Mouse (Mus musculus): ENCODE measurements around the gene Bin2.
"Not testable (repeated sequence)": the region's sequence is repeated elsewhere in the genome, so short reads cannot be mapped to it uniquely, and the experiment has no call there.

Bin2 gene

DNA sequence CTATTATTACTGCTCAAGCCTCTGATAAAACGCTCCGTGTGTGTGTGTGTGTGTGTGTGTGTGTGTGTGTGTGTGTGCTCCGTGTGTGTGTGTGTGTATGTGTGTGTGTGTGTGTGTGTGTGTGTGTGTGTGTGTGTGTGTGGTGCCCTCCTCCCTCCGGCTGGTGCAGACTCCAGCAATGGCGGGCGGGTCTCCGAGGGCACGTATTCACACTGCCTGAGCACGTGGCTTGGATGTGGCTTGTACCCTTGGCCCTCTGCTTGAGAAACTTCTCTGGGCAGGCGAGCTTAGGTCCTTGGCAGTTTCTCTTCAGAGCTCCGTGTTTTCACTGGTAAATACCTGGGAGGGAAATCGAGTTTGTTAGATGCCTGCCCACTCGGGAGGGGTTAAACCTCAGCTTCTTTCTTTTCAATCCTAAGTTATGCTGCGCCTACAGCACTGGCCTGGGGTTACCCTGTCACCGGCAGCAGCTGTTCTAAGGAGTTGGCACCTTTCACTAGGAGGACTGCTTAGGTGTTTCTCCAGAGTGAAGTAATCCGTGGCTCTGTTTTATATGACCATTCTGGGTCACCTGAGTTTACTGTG is 28.0 kb downstream of the Bin2 start:
- DNase-seq = no peak

DNA sequence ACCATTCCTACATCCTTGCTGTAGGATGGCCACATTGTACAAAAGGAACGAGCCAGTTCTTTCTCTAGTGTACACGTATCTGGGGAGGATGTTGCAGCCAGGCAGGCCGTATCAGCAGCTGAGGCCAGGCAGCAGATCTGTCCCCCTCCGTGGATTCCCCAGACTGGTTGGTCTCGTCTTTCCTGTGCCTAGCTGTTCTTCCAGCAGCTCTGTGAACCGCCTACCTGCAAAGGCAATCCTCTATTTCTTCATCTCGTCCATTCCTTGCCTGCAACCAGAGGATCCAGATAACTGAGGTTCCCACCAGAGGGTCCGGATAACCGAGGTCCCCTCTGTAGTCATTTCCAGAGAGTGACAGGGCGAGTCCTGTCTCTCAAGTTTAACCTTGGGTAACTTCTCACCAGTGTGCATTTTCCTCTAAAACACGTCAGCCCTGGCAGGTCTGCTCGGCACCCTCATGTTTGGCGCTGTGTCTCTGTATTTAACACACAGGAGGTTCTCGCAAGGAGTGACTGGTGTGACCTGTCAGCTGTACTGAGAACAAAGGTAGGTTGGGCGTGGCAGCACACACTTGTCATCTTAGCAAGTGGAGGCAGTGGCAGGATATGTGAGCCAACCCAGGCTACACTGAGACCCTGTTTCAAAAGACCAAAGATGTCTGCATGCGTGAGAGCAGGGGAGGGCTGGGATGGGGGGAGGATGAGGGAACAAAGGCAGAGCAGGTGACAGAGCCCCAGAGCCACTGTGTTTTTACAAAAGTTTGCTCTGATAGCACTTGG is 29.2 kb downstream of the Bin2 start:
- DNase-seq = no peak

DNA sequence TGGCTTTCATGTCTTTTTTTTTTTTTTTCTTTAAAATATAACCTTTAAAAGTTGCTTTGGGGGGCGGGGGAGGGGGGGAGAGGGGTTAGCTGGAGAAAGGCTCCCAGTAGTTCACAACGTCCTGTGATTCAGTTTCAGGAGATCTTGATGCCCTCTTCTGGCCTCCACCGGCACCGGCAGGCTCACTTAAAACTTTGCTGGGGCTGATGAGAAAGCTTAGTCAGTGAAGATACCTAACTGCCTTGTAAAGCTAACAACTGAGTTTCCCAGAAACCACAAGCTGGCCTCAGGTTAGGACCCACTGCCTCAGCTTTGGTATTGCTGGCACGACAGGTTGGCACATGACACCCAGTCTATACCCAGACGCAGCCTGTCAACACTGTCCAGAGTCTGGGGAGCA is 31.7 kb downstream of the Bin2 start:
- DNase-seq = peak; percentile 35 to 56

DNA sequence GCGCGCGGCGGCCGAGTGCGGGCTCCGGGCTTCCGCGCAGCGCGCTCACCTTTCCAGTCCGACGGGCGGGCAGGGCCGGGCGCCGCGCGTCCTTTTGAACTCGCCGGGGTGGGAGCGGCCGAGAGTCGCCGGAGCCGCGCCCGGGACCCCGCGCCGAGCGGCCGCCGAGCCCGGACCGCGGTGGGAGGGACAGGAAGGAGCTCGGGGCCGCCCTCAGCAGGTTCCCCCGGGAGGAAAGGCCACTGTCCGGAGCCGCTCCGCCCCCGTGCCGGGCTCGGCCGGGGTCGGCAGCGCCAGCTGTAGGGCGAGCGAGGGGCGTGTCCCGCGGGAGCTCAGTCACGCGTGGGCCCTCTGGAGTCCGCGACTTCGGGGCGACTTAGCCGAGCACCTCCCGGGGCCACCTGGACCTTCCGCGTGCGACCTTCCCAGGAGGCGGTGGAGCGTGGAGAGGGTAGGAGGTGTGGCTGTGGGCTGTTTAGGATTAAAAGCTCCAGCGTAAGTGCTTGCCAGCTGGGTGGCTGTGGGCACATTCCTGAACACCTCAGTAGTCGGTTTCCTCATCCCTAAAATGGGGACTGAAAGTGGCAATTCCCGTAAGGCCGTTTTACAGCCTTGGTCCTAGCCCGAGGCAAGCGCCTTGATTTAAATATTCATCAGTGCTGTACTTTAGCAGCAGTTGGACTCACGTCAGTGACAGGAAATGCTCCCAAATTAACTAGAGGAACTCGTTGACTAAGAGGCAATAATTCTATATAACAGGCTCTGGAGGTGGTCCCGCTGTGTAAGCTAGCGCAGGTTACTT is 32.5 kb downstream of the Bin2 start, which contains the start of gene Smagp:
TSS of gene Smagp (minus strand) at position 241 of the 802 bp plus-strand sequence.
- DNase-seq = peak; percentile 52 to 55

DNA sequence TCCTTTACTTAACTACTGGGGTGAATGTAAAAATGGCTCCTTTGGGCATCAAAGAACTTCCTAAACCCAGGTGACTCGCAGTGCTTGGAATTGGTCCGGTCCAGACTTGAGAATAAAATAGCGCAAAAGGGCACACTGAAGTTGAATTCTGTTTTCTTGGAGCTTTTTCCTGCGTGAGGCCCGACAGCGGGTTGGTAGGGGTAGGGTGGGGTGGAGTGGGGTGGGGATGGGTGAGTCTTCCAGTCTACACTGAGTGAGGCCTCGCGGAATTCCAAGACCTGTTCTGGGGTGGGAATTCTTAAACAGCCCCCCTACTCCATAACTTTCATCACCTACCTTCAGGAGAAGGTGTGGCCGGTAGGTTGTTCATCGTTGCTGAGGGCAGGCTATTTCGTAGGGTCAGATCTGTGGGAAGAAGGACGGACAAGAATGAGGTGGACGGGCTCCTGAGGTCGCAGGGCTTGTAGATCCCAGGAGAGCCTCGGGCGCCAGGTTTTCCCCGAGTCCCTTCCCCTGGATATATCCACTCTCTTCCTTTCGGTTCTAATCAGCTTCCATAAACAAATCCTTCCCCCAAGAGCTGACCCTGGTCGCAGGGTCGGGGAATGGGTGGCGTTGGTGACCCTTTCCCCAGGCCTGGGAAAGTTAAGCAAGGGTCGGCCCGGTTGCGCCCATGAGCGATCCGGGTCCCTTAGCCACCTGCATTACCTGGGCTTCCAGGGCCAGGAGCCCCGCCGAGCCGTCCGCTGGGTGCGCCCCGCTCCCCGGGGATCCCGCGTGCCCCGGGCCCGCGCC is 33.3 kb downstream of the Bin2 start:
- DNase-seq = no peak

DNA sequence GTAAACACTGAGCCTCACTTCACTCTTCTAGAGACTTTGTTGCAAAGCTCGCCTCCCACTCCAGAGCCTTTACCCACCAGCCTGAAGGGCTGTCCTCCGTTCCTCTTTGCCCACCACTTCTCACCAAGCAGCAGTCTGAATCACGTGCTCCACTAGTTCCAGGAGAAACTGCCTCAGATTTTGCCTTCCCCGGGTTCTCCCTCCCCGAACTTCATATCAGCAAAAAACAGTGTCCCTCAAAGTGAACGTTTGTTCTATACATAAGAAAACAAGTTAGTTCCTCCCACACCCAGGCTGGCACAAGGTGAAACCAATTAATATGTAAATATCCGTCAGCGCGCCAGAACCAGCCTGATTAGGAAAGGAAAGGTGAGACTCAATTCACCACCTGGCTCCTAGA is 34.1 kb downstream of the Bin2 start:
- no peak for DNase-seq

DNA sequence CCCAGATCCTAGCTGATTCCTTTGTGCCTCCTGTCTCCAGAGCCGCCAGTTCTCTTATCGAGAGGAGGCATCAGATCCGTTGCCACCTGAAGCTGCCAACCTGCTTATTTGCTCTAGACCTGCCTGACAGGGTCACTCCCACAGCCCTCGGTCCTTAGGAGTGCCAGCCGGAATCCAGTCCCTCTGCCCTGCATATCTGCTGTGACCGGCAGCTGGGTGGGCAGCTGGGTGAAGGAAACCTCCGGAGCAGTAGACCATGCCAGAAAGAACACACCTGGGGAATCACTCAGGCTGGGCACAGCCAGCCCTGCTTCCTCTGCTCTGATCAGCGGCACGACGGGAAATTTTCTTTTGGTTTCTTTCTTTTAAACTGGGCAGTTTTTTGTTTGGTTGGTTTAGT is 36.0 kb downstream of the Bin2 start:
- DNase-seq = no peak

DNA sequence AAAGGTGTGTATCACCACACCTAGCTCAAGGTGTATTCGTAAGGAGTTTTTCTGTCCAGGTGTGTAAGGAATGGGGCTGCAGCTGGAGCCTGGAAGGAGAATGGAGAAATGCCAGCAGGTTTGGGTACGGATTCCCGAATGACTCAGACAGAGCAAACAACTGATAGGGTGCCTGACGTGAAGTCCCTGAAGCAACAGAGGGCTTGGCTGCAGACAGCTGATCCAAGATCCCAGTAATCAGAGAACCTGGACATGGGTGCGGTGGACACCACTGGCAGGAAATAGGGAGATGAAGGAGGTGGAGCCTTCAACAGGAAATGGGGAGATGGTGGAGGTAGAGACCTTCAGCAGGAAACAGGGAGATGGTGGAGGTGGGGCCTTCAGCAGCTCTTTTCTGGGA is 37.0 kb downstream of the Bin2 start:
- DNase-seq = no peak

DNA sequence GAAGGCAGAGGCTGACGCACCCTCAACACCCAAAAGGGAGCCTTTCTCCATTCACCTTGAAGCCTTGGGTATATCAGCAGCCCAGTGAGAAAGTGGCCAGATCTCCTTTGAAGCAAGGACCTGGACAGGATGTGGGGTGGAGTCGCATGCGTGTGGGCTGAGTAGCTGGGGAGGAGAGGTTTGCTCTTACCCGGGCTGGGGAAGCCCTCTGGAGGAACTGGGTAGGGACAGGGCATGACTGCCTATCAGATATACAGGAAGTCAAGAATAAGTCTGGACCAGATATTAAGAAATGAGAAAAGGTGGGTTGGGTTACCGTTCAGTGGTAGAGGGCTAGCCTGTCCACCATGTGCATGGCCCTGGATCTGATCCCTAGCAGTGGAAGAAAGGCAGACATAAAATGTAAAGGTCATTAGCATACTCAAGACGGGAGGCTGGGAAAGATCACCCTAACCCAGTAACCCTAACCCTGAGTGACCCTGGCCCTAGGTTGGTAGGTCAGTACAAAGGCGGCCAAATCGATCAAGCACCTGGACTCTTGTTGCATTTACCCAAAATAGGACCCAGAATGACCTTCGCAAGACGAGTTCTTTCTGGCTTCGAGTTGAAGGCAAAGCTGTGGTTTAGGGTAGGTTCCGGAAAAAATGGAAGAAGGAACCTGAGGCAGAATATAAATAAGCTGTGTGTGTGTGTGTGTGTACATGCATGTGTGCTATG is 37.7 kb downstream of the Bin2 start:
- DNase-seq = no peak

DNA sequence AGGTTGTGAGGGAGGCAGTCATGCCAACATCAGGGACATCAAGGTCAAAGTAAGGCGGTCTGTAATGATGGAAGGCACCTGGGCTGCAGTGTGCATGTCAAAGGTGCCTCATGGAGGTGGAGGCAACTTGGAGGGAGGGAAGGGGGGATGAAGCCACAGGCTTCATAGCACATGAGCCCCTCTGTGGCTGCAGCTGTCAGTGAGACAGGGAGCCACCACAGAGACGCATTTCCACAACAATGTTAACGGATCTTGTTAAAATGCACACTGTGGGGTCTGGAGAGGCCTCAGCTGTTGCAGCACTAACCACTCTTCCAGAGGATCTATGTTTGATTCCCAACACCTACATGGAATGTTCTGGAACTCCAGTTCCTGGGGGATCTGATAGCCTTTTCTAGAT is 39.2 kb downstream of the Bin2 start:
- no peak for DNase-seq

DNA sequence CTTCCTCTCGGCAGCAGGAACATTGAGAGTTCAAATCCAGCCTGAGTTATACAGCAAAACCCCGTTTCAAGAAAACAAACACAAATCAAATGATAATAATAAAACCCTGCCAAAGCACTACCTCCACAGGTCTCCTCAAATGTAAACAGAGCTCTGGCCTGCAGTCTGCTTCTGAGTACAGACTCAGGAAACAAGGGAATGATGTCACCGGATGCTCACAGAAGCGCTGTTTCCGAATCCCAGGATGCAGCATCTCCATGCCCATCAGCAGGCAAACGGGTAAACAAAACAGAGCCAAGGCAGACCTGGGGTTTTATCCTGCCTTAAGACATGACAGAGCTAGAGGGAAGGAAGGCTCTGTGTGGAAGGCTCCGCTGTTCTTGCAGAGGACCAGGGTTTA is 40.6 kb downstream of the Bin2 start:
- DNase-seq = no peak

DNA sequence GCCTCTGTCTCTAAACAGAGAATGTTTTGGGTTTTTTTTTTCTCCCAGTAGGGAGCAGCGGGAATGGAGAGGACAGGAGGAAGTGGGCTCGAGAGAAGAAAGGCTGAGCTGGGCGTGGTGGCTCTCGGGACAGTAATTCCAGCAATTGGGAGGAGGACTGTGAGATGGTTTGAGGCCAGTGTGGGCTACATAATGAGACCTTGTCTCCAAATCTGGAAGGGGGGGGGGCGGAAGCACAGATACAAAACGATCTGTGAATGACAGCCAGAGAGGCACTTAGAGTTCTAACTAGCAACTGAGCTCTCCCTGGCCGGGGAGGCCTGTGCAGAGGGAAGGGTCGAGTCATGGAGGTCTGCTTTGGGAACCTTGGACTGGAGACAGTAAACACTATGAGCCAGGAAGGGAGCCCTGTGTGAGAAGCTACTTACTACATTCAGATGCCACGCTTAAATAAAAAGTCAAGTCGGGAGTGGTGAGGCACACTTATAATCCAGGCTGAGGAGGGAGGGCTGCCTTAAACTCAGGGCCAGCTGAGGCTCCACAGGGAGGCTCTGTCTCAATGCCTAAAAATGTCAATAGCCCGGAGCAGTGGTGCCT is 41.5 kb downstream of the Bin2 start:
- DNase-seq = no peak

DNA sequence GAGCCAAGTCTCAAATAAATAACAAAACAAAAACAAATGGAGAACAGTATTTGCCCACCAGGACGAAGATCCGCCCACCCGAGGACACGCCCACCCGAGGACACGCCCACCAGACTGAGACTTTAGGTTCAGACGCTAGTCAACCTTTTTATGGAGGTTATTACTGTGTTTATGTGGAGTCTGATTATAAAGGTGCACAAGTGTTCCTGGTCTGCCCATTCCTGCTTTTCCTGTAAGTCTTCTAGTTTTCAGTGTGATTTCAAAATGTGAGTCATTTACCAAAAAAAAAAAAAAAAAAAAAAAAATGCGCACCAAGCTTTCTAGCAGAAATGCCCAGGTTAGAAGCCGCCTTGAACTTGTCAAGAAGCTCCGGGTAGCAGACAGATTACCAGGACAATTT is 42.1 kb downstream of the Bin2 start:
- no peak for DNase-seq

DNA sequence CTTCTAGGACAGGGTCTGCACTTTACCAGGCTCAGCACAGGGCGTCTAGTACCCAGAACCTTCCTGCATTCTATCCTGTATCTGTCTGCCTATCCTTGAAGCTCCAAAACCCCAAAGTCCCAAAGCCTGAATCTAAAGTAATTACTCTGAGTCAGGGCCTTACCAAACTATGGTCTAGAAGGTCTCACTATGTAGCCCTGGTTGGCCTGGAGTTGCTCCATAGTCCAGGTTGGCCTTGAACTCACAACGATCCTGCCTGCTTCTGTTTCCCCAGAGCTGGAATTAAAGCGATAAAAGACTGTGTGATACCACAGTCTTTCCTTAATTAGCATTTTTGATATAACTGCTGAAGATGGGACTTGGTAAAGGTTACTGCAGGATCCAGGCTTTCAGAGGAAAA is 44.9 kb downstream of the Bin2 start:
- no peak for DNase-seq

DNA sequence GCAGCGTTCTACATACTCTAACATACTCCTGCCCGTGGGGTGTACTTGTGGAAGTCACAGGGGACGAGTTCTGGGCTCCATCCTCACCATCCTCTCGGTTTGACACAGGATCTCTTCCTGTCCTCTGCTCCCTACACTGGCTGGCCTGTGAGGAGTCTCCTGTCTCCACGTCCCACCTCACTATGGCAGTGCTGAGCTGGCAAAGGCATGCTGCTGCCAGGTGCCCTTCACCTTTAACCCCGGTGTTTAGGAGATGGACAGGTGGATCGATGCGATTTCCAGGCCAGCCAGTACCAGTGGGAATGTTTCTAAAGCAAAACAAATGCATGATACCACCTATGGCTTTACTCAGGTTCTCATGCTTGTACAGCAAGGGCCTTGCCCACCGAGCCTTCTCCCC is 45.6 kb downstream of the Bin2 start:
- no peak for DNase-seq

DNA sequence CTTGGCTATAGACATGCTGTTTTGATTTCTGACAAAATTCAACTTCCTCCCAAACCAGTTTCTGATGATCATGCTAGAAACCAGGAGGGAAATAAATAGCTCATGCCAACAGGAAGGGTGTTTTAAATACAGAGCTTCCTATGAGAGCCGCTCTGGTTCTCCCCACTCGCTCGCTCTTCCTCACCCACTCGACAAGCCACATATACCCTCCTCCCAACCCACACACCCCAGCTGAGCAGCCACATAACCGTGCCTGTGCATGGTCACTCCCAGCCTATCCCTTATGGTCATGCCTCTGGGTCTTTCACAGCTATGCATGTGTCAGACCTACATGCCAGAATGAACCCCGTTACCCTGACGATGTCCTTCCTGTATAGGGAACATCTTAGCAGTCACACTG is 47.2 kb downstream of the Bin2 start:
- DNase-seq = no peak

DNA sequence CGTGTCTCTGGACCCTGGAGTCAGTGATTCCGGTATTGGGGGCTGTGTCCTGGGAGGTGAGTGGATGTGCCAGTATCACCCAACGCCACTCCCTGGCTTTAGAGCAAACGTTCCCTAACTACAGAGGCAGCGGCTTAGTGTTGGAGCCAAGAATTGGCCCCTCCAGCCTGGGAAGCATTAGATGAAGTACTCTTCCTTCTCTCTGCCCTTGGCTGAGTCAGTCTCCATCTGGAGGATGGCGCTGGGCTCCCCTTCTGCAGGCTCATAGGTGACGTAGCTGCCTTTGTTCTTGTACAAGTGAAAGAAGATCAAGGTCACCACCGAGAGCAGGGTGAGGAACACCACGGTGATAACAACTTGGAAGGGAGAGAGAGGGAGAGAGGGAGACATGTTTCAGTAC is 47.7 kb downstream of the Bin2 start:
- not testable (repeated sequence) for DNase-seq

DNA sequence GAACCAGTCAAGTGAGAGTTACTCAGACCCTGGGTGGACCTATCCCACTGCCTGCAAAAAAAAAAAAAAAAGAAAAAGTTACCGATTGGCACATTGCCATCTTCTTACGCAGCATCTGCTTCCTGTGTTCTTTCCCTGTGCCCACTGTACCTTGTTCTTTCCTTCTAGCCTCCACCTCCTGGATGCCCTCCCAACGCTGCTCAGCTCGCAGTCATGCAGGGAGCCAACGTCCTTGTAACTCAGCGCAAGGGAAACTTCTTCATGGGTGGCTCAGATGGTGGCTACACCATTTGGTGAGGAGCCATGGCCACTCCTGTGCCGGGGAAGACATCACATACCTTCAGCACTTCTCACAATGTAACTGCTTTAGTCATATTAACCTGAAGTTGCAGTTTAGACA is 50.2 kb downstream of the Bin2 start:
- DNase-seq = no peak

DNA sequence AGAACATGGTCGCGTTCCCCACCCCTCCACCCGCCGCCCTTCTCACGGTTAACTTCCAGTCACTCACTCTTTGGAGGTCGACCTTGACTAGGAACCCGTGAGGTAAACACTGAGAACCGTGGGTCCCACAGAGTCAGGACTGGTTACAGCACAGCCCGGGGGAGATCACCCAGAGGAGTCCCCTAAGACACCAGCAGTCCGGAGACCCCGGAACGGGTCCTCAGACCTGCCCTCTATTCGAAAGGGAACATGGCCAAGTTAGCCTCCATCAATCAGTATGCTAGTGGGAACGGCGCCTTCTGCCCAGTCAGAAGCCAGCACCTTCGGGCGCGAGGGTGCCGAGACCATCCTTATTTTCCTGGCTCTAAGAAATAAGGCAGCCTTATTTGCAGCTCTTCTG is 53.1 kb downstream of the Bin2 start:
- DNase-seq = no peak

DNA sequence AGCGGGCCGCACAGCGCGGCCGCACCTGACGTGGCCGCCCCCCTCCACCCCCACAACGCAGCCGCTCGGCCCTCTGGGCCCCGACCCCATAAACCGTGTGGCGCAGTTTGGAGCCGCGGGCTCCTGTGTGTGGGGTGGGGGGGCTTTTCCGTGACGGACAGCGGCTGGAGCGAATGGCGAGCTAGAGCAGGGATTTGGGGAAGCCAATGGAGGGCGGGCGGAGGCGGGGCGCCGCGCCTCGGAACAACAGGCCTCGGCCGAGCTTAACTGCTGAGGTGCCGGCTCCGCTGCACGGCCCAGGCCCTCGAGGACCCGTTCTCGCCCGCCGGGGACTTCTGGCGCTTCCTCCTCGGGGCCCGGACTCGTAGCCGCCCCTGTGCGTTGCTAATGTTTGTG is 53.5 kb downstream of the Bin2 start:
- DNase-seq = peak; percentile 79 to 81

DNA sequence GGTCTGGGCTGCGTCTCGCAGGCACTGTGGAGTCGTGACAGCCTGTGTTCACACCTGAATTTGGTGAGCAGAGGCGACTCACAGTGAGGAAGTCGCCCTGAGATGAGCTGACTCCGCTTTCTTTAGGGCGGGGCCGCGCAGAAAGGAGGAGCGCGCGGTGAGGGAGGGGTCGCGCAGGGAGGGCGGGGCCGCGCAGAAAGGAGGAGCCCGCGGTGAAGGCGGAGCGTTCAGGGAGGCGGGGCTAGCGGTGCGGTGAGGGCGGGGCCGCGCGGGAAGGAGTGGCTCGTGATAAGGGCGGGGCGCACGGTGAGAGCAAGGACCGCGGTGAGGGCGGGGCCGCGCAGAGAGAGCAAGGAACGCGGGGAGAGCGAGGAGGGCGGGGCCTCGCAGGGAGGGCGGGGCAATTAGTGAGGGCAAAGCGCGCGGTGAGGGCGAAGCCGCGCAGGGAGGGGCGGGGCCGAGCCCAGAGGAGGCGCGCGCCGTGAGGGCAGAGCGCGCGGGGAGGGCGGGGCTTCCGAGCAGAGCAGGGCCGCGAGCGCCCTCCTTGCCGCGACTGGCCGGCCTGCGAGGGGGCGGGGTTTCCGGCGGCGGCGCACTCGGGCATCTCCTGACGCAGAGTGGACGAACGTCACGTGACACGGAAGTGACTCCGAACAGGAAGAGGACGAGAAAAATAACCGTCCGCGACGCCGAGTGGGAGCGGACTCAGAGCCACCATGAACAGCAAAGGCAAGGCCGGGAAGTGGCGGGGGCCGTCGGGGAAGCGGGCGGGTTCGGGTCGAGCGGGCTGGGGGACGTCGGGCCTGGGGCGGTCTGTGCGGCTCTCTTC is 54.1 kb downstream of the Bin2 start, which contains the start of gene Dazap2:
TSS of gene Dazap2 (plus strand) at position 354 of the 829 bp plus-strand sequence.
- peak; percentile 99 for DNase-seq
